Mouse (Mus musculus) heart, postnatal 4 days (tissue): Measurements from ENCODE around the gene Dusp14. TPM values are rescaled to one million over a fixed set of nuclear protein-coding genes. Genes with fewer than 3 reads are reported as not detected.

Source experiments
- DNase-seq: peaks from one replicate; pipeline ENCODE4 v3.0.0; 2021
- total RNA-seq, 2 experiments: library from RNA; stranded (reverse); gene quantifications; 2 replicates each; pipeline ENCODE4 v1.2.3; 2021

Gene Dusp14
- 1 to 10 TPM in 1 of 2 experiments, under 1 TPM in 1; 0.29 to 1.4 TPM for total RNA-seq

GRCm38 (mm10) chr11:84069034-84069370, at the start of gene Dusp14:
Gene Dusp14 (minus strand): TSS chr11:84069261.
- DNase-seq, result no peak

- no peak for DNase-seq
Observed at GRCm38 (mm10) chr11:84117431-84117830, 48.4 kb upstream of the Dusp14 start.

DNA sequence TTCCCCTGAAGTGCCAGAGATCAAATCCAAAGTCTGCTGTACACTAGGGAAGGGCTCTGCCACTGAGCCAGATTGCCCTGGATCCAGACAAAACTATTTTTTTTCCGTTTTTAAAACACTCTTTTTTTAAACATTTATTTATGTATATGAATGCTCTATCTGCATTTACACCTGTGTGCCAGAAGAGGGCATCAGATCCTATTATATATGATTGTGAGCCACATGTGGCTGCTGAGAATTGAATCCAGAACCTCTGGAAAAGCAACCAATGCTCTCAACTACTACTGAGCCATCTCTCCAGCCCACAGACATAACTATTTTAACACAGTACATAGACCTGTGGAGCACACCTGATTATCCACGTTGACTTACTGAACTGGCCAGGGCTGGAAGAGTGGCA, 47.2 kb upstream of the Dusp14 start:
- DNase-seq, result no peak

- peak; percentile 52 for DNase-seq
Observed at GRCm38 (mm10) chr11:84115646-84116045, 46.6 kb upstream of the Dusp14 start.

- no peak for DNase-seq
Observed at GRCm38 (mm10) chr11:84113623-84114022, 44.6 kb upstream of the Dusp14 start.

DNA sequence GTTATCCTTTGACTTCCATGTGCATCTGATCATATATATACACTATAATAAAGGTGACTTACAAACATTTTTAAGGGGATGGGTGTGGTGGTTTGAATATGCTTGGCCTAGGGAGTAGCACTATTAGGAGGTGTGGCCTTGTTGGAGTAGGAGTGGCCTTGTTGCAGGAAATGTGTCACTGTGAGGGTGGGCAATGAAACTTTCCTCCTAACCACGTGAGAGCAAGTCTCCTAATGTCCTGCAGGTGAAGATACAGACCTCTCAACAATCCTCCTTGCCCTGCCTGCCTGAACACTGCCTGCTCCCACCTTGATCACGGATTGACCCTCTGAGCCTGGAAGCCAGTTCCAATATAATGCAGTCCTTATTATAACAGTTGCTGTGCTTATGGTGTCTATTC, 38.1 kb upstream of the Dusp14 start:
- no peak for DNase-seq

- DNase-seq, result no peak
Observed at GRCm38 (mm10) chr11:84104036-84104435, 35.0 kb upstream of the Dusp14 start.

- DNase-seq, result no peak
Observed at GRCm38 (mm10) chr11:84101182-84101581, 32.1 kb upstream of the Dusp14 start.

DNA sequence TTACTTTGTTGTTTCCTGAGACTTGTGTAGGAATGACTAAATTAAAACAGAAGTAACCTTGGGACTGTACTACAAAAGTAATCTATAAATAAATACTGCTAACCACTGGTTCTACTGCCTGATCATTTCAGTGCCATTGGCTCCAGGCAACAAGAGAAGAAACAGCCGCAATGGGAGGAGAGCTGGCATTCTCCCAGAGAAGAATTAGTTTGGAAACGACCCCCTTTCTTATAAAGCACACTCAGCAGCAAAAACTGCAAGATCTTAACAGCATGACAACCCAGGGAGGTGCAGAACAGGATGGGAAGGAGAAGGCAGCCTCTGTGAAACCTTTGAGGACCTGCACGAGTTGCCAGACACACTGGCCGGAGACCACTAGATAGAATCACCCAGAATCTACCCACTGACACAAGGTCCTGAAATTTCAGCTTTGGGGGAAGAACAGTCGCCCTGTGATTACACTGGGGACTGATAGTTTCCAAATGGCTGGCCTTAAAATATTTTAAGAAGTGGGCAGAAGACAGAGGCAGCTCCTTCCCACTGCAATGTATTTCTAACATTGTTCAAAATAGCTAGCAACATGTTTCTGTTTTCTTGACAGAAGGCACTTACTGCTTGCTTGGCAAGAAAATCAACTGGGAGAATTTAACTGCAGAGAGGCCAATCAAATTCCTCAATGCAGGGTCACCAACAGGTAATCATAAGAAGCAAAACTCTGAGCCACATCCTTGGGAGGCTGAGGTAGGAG, 28.4 kb upstream of the Dusp14 start:
- no peak for DNase-seq

- no peak for DNase-seq
Observed at GRCm38 (mm10) chr11:84095084-84095483, 26.0 kb upstream of the Dusp14 start.

DNA sequence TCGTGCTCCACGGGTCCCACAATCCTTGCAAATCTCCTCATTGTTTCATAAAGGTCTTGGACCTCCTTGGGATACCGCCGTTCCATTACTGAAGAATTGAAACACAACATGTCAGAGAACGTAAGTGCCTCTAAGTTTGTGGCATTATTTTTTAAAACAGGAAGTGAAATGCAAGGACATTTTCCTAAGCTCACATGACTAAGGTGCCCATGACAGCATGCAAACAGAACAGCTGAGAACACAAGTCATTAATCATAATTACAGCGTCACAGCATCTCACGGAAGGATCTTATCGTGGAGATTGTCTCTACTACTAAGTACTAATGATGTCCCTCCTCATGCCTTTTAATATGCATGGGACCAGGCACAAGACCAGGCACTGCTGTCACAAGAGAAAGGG, 21.5 kb upstream of the Dusp14 start:
- DNase-seq, result no peak

DNA sequence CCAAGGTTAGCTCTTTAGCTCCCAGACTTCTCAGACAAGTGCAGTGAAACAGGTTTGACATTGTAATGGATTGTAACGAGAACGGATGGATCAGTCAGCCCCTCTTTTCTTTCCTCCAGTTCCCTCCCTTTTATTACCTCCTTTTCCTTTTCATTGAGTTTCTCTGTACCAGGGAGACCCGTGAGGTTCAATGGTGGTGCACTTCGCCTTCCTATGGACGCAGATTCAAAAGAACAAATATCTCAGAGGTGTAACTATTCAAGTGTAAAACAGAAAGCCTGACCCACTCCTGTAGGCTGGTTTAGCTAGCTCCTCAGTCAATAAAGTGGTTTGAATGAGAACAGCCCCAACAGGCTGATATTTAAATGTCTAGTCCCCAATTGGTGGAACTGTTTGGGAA, 12.8 kb upstream of the Dusp14 start:
- no peak for DNase-seq

GRCm38 (mm10) chr11:84080327-84080726, 11.3 kb upstream of the Dusp14 start:
- DNase-seq, result no peak

GRCm38 (mm10) chr11:84079887-84080286, 10.8 kb upstream of the Dusp14 start:
- DNase-seq, result peak; percentile 11

- DNase-seq, result no peak
Observed at GRCm38 (mm10) chr11:84079361-84079760, 10.3 kb upstream of the Dusp14 start.

DNA sequence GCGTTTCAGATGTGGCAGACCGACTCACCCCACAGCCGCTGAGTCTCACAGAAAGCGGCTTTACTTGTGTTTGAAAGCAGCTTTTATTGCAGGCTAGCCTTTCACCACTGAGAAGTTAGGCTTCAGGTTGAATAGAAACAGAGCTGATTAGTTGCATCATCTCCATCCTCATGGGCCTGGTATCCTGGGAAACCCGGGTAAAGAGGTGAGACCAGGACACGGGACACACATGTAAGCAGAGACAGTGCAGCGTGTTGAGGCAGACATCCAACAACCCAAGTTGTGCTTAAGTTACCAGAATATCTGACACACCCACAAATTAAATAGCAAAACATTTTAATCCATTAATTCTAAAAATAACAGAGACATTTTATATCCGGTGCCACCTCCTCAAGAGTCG, 9.5 kb upstream of the Dusp14 start:
- no peak for DNase-seq

DNA sequence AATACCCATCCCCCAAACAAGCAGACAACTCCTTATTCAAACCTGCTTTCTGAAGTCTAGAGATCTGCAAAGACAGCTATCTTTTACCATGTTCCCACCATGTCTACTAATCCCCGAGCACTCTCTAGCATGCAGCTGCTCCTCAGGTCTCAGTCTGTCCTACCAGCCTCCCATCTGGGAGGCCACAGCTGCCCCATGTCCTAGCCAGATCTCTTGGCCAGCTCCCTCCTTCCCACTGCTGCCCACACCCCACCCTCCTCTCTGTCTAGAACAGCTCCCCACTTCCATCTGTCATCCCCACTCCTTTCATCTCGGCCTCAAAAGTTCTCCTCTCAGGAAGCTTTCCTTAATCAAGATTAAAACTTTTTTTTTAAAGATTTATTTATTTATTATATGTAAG, 7.9 kb upstream of the Dusp14 start:
- DNase-seq, result no peak

DNA sequence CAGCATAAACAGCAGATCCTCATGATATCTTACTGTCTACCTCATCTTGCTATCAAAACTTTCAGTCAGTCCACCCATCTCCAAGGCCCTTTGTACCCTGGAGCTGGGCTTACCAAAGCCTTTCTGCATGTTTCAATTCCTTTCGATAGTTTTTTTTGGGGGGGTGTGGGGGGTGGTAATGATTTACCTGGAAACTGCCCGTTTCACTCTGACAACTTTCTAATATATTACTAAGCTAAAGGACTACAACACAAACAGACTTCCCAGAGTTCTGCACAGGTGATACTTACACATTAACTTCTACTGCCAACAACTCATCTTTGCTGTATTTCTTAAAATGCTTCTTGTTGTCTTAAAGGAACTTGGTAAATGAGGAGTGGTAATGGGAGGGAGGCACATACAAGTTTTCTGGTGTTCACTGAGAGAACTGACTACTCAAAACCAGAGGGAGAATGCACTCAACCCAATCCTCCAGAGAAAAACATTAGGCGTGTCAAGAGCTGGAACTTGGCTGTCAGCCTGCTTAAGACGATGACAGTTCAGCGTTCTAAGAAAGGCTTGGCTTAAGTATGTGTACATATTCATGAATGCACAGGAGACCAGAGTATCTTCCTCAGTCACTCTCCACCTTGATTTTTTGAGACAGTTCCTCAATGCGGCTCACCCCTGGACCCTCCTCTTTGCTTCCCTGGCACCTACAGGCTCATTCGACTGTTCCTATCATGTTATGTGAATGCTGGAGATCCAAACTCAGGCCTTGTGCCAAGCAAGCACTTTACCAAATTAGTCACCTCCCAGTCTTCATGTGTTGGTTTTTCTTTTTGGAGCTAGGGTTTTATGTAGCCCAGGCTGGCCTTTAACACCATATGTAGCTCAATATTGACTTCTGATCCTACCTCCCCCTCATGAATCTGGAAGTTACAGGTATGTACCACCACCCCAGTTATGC, 5.0 kb upstream of the Dusp14 start:
- no peak for DNase-seq

- DNase-seq, result peak; percentile 37
Observed at GRCm38 (mm10) chr11:84072904-84073651, 4.0 kb upstream of the Dusp14 start.

GRCm38 (mm10) chr11:84068191-84069033, 649 bp downstream of the Dusp14 start:
- peak; percentile 38 for DNase-seq

GRCm38 (mm10) chr11:84067720-84068190, 1.3 kb downstream of the Dusp14 start:
- DNase-seq, result peak; percentile 20
